Mouse (Mus musculus) myocyte (in vitro differentiated cells): ENCODE results near the gene Prkacb. TPM values are rescaled to one million over a fixed set of nuclear protein-coding genes. Genes with fewer than 3 reads are reported as not detected.
"Not testable (repeated sequence)": the region's sequence is repeated elsewhere in the genome, so short reads cannot be mapped to it uniquely, and the experiment has no call there.

Experiments used
- H3K27me3 ChIP-seq: one replicate; pipeline ENCODE4 v1.6.1; 2011; ENCODE audit not compliant: control insufficient read depth, insufficient read depth, insufficient read length
- H3K36me3 ChIP-seq: one replicate; pipeline ENCODE4 v1.6.1; 2011; ENCODE audit not compliant: control insufficient read depth, insufficient read depth
- H3K4me2 ChIP-seq: one replicate; pipeline ENCODE4 v1.6.1; 2011; ENCODE audit warnings: low read depth, control low read depth
- H3K4me3 ChIP-seq: one replicate; pipeline ENCODE4 v1.5.1; 2011; ENCODE audit warnings: mild to moderate bottlenecking, control low read depth, moderate library complexity
- H3K79me2 ChIP-seq: one replicate; pipeline ENCODE4 v1.6.1; 2011; ENCODE audit not compliant: control insufficient read depth, insufficient read depth
- H3ac ChIP-seq: one replicate; pipeline ENCODE4 v1.6.1; 2011; ENCODE audit not compliant: control insufficient read depth, insufficient read length
- CEBPB ChIP-seq: IDR thresholded peaks from 2 replicates; pipeline ENCODE4 v1.6.1; 2011; ENCODE audit warnings: mild to moderate bottlenecking, moderate library complexity; ENCODE audit not compliant: poor library complexity, insufficient read depth, severe bottlenecking
- E2F4 ChIP-seq: IDR thresholded peaks from one replicate; pipeline ENCODE4 v1.6.1; 2011; ENCODE audit warnings: mild to moderate bottlenecking, control low read depth, moderate library complexity; ENCODE audit not compliant: insufficient read depth
- MAX ChIP-seq: IDR thresholded peaks from one replicate; pipeline ENCODE4 v1.6.1; 2011; ENCODE audit warnings: low read depth, mild to moderate bottlenecking, control low read depth
- MYOD1 ChIP-seq, 3 experiments: IDR thresholded peaks; one replicate each; pipeline ENCODE4 v1.6.1; 2011; ENCODE audit warnings: control low read depth in 2 of 3, low read depth in 2 of 3, mild to moderate bottlenecking in 2 of 3, moderate library complexity in 1 of 3; ENCODE audit not compliant: insufficient read length in 2 of 3, control insufficient read depth in 1 of 3
- MYOG ChIP-seq, 3 experiments: IDR thresholded peaks; one replicate each; pipeline ENCODE4 v1.6.1; 2011; ENCODE audit warnings: control low read depth in 2 of 3, low read depth in 2 of 3, mild to moderate bottlenecking in 2 of 3; ENCODE audit not compliant: insufficient read length in 2 of 3, control insufficient read depth in 1 of 3, insufficient read depth in 1 of 3
- POLR2A ChIP-seq: IDR thresholded peaks from one replicate; pipeline ENCODE4 v1.6.1; 2011; ENCODE audit warnings: low read depth, mild to moderate bottlenecking, control low read depth, moderate library complexity; ENCODE audit not compliant: insufficient read length
- POLR2AphosphoS2 ChIP-seq: IDR thresholded peaks from one replicate; pipeline ENCODE4 v1.6.1; 2011; ENCODE audit warnings: low read depth, control low read depth; ENCODE audit not compliant: insufficient read length
- REST ChIP-seq: IDR thresholded peaks from one replicate; pipeline ENCODE4 v1.6.1; 2011; ENCODE audit warnings: mild to moderate bottlenecking, control low read depth, moderate library complexity; ENCODE audit not compliant: insufficient read depth, insufficient read length
- SRF ChIP-seq: IDR thresholded peaks from one replicate; pipeline ENCODE4 v1.6.1; 2011; ENCODE audit warnings: low read depth; ENCODE audit not compliant: control insufficient read depth, insufficient read length
- TCF12 ChIP-seq: IDR thresholded peaks from one replicate; pipeline ENCODE4 v1.6.1; 2011; ENCODE audit warnings: mild to moderate bottlenecking, control low read depth; ENCODE audit not compliant: poor library complexity, insufficient read depth, severe bottlenecking
- TCF3 ChIP-seq: IDR thresholded peaks from one replicate; pipeline ENCODE4 v1.6.1; 2011; ENCODE audit warnings: low read depth, control low read depth; ENCODE audit not compliant: insufficient read length
- USF1 ChIP-seq: IDR thresholded peaks from one replicate; pipeline ENCODE4 v1.6.1; 2011; ENCODE audit warnings: low read depth, mild to moderate bottlenecking, control low read depth, moderate library complexity
- polyA plus RNA-seq: library from polyadenylated mRNA; unstranded; fragments of >200 nt; fragmentation: generic; extraction: Trizol; gene quantifications from one replicate; pipeline ENCODE4 v1.2.1, GENCODE M21; 2012; ENCODE audit warnings: missing spikeins

Prkacb gene
- polyA plus RNA-seq, 1 experiment, result 19.6 TPM

- Histone ChIP-seq H3K27me3 (no peaks in the 10 kb centered on the region), H3K4me2 (no peak overlapping the region), H3K36me3 (no peaks in the 10 kb centered on the region), H3K4me3 (no peak overlapping the region), H3K79me2 (peaks cover 18% of the 10 kb centered on the region), H3ac (no peak overlapping the region)
- TF ChIP-seq POLR2A (no peak), POLR2AphosphoS2 (no peak), TCF12 (no peak), CEBPB (no peak), MYOD1 (IDR thresholded peaks at IDR 0.05; ENCODE audit: control insufficient read depth in 1 of 3, insufficient read length in 2 of 3, low read depth in 2 of 3) (no peak), TCF3 (no peak), SRF (no peak), USF1 (no peak), E2F4 (no peak), MAX (no peak), MYOG (IDR thresholded peaks at IDR 0.05; ENCODE audit: control insufficient read depth in 1 of 3, insufficient read depth in 1 of 3, insufficient read length in 2 of 3, low read depth in 2 of 3) (no peak), REST (no peak)
These were observed 46.7 kb downstream of the Prkacb start for GRCm38 (mm10) chr3:146766071-146766605.

GRCm38 (mm10) chr3:146764871-146765529 is 47.8 kb downstream of the Prkacb start:
- TF ChIP-seq MYOD1 (IDR thresholded peaks at IDR 0.05; ENCODE audit: control insufficient read depth in 1 of 3, insufficient read length in 2 of 3, low read depth in 2 of 3) (no peak), TCF12 (no peak)
- no peak overlapping the region for H3ac ChIP-seq
- no peak overlapping the region for H3K4me3 ChIP-seq

GRCm38 (mm10) chr3:146763054-146763453 is 49.7 kb downstream of the Prkacb start:
- not testable (repeated sequence) for H3ac ChIP-seq, H3K4me3 ChIP-seq, H3K27me3 ChIP-seq, H3K36me3 ChIP-seq, H3K4me2 ChIP-seq
- peaks cover 14% of the 10 kb centered on the region for H3K79me2 ChIP-seq

More at GRCm38 (mm10) chr3:146764871-146765529, 47.8 kb downstream of the Prkacb start:
- Histone ChIP-seq H3K36me3 (no peaks in the 10 kb centered on the region), H3K79me2 (peaks cover 12% of the 10 kb centered on the region), H3K4me2 (no peak overlapping the region), H3K27me3 (no peaks in the 10 kb centered on the region)

- Histone ChIP-seq H3K79me2 (peaks cover 12% of the 10 kb centered on the region), H3K4me2 (no peak overlapping the region), H3K36me3 (peaks cover 2% of the 10 kb centered on the region), H3ac (no peak overlapping the region), H3K27me3 (no peaks in the 10 kb centered on the region), H3K4me3 (no peak overlapping the region)
- TF ChIP-seq MYOG (IDR thresholded peaks at IDR 0.05; ENCODE audit: control insufficient read depth in 1 of 3, insufficient read depth in 1 of 3, insufficient read length in 2 of 3, low read depth in 2 of 3) (peak in 1 of 3 experiments; percentile 28), TCF3 (no peak), REST (no peak), MYOD1 (IDR thresholded peaks at IDR 0.05; ENCODE audit: control insufficient read depth in 1 of 3, insufficient read length in 2 of 3, low read depth in 2 of 3) (peak in 1 of 3 experiments; percentile 57)
These were observed 51.5 kb downstream of the Prkacb start for GRCm38 (mm10) chr3:146761276-146761675.

- Histone ChIP-seq H3K4me2 (no peak overlapping the region), H3ac (no peak overlapping the region), H3K36me3 (peaks cover 9% of the 10 kb centered on the region), H3K4me3 (no peak overlapping the region), H3K79me2 (peaks cover 12% of the 10 kb centered on the region), H3K27me3 (no peaks in the 10 kb centered on the region)
- TF ChIP-seq SRF (no peak), USF1 (no peak), CEBPB (peak; percentile 61; the same call in 1 of the 2 replicates)
These were observed 54.5 kb downstream of the Prkacb start for GRCm38 (mm10) chr3:146757970-146758960.
